Mouse (Mus musculus) urinary bladder, postnatal 25 days (tissue): ENCODE data around the gene Cacng1.

Source experiments
- DNase-seq: peaks from one replicate; pipeline ENCODE4 v3.0.0; 2022; ENCODE audit warnings: low spot score

Cacng1 gene

DNA sequence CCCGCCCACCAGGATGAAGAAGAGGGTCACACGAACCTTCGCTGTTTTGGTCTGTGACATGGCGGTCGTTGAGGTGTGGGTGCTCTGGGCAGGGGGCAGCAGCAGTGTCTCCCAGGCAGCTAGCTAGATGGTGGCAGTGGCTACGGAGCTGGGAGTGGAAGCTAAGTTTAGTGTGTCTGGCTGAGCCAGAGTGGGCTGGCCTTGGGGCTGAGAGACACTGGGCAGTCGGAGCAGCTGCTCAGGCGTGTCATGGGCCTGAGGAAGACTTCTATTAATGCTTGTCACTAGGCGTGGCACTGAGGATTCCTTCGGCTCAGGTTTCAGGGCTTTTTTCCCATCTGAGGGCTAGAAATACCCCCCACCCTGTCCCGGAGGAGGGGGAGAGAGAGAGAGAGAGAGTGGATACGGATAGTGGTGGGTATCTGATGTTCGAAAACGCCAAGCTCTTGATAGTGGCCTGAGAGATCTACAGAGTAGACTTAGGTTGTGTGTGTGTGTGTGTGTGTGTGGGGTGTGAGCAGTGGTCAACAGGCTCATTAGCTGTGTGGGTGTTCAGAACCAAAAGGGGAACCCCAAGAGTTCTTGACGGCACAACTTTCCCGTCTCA is at the start of gene Cacng1:
TSS of gene Cacng1 (minus strand) at position 191 of the 607 bp plus-strand sequence.
- DNase-seq: no peak

DNA sequence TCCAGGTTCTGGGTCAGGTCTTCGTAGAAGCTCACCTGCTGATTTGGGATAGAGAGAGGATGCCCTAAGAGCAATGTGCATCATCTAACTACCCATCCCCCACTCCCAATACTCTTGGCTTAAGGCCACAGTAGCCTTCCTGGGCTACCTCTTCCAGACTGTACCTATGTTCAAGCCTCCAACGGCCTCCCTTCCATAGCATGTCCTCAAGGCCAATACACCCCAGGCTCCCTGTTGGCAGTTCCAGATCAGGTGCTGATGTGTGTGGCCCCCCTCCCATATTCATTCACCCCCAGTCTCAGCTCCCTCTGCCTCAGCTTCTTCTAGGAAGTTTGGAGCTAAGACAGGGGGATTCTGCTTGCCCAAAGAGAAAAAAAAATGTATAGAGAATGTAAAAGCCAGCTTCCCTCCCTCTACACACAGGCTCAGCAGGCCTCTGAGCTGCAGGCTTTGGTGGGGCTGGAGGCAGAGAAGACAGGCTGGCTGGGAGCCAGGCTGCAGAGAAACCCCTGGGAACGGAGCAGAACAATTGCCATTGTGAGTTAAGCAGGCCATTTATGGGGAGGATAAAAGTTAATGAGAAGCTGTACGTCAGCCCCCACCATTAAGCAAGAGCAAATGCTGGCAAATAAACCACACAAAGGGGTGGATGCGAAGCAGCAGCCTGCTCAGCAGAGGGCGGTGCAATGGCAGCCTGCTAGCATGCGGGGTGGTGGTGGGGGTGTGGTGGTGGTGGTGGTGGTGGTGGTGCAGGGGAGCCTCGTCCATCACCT is 46.6 kb upstream of the Cacng1 start:
- DNase-seq: no peak

DNA sequence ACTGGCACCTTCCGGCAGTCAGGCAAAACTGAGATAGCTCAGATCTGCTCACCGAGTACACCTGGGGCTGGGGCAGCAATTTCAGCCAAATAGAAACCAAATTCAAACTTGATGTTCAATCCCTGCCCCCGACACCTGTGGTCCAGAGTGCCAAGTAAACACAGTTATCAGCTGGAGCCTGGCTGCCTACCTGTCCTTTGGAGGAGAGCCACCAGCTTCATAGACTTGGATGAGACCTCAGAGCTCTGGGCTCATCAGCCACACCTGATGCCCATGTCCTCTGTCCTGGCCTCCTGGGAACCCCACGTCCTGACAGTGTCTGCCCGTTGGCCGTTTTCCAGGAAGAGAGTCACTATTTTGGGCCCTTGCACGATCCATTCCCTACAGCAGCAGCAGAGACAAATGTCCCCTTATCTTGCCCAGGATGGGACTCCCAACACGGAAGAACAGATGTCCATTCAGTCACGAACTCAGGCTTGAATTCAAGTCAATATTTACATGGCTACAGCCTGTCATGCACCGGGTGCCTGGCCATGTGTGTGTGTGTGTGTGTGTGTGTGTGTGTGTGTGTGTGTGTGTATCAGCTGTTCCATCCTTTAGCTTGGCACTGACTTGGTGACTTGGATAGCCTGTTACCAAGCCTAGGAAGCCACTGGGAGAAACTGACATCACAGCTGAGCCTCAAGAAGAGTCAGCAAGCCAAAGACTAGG is 45.6 kb upstream of the Cacng1 start:
- no peak for DNase-seq

DNA sequence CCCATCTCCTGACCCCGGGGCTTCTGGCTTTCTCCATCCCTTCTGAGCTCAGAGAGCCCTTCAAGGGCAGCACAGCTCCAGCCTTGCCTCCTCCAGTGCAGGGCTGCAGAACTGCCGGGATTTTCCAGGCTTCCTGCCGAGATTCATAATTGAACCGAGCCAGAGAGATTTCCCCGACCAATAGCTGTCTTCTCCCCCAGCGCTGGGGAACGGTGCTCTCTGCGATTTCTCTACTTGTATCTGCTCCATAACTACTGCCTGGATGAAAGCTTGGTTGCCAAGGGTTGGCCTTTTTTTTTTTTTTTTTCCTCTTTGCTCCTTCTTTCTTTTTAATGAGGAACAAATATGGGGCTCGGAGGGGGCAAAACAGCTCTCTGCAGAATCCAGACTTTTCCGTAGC is 43.7 kb upstream of the Cacng1 start:
- DNase-seq: no peak

DNA sequence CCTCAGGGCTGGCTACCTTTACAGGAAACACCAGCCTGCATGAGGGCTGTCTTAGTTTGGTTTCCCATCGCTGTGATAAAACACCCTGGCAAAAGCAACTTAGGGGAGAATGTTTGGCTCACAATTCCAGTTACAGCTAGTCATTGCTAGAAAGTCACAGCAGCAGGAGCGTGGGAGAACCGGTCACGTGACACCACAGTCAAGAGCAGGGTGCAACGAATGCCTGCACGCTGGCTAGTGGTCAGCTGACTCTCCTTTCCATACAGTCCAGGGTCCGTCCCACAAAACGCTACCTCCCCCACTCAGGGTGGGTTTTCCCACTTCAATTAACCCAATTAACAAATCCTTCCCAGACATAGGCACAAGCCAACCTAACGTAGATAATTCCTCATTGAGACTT is 43.2 kb upstream of the Cacng1 start:
- no peak for DNase-seq

DNA sequence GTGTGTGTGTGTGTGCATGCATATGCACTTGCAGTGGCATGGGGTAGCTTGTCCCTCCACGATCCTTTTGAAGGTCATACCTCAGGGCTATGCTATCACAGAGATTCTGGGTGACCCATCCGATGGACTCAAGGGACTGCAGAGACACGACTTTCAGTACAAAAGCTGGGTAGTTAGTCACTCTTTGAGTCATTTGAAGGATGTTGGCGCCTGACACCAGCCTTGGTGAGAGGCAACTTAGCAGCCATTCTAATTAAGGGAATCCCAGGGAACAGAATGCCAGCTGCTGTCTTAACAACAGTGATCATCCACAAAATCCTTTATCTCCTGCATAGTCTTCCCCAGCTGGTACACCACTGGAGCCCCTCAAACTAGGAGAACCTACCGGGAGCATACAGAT is 32.8 kb upstream of the Cacng1 start:
- no peak for DNase-seq

DNA sequence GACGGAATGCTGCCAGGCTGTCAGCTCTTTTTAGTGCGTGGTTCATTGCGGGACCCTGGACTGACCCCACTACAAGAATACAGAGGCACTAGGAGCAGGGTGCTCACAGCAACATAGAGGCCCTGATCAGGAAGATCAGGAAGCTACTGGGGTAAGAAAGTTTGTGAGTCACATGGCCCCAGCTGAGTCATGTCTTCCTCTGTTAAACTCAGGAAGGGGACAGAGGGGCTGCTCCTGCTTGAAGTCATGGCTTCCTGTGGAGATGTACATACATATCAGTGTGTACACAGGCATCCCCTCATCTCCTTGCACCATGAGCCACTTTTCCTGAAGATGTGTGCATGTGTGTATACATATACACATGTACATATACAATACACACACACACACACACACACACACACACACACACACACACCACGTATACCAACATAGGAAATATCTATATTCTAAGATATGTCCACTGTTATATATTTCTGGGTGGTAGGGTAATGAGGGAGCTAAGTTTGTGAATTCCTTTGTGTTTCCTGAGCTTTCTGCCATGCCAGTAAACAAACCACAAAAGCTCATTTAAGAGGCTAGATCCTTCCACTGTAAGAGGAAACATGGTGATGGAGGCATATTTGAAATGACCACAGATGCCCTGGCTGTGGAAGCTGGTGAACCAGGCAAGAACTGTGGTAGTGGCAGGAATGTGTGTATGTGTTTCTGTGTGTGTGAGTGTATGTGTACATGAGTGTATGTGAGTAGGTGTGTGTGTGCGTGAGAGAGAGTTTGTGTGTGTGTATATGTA is 32.1 kb upstream of the Cacng1 start:
- no peak for DNase-seq

DNA sequence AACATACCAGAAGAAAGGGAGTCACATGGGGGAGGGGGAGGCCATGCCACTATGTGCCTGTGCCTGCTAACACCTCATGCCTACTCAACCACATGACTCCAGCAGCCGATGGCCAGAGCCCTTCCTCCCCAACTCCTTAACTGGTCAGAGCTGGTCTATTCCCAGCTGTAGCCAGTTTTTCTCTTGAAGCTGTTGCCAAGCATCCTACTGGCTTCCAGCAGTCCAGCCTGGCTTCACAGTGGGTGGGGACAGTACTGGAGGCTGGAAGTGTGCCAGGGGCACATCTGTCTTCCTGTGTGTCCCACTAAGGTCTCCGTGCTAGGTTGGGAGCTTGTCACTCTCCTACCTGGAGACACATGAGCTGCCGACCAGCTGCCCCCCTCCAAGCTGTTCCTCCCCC is 26.8 kb upstream of the Cacng1 start:
- DNase-seq: no peak

DNA sequence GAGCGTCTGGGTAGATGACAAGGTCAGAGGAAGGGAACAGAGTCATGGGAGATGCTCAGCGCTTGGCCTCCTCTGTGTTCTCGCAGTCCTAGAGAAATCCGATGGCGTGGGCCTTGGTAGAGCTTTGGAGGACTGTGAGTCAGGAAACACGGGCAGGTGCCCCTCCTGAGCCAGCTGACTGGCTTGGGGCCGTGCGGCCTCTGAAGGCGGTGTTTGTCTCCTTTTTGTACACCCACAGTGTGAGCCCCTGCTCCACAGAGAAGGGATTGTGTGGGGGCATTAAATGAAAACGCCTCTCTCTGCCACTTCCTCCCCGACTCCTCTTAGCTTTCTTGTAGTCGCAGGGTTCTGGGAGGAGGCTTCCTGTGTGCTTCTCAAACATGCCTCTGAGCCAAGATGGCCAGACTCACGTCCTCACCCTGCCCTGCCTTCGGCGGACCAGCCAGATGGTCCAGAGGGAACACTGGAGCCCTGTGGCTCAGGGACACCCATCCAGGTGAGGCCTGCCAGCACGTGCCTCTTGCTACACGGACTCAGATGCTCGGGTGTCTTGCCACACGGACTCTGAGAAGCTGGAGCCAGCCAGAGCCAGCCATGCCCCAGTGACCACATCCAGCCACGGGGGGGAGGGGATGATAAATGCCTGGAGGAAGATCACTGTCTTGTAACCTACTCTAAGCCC is 22.2 kb upstream of the Cacng1 start:
- DNase-seq: no peak

DNA sequence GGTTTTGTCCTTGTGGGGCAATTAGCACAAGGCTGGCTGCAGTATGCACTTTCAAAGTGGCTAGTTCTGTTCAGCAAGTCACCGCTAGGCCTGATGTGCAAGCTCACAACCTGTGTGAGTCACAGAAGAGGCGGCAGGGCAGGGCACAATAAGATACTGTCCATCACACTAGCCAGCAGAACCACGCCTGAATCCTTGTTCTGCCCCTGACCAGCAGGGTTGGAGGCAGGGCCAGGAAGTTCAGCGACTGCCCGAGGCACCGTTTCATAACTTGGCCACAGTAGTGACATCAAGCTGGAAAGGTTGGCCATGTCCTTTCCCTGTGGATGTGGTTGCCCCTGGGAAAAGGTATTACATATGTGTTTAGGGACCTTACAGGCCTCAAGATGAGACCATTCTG is 21.6 kb upstream of the Cacng1 start:
- DNase-seq: no peak

DNA sequence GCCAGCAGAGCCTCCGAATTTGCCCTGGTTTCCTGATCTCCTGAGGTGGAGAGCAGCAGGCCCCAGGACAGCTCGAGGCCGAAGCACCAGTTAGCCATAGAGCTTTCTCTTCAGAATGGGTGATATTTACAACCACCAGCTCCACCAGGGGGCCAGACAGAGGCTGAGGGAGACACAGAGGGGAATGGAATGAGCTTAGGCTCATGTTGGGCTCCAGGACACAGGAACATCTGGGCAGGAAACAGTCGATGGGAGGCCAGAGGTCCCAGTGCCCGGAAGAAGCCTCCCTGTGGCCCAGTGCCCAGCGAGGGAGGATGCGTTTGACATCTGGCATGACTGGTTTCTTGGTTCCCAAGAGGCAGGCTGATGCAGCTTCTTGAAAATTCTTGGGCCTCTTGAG is 17.8 kb upstream of the Cacng1 start:
- no peak for DNase-seq

DNA sequence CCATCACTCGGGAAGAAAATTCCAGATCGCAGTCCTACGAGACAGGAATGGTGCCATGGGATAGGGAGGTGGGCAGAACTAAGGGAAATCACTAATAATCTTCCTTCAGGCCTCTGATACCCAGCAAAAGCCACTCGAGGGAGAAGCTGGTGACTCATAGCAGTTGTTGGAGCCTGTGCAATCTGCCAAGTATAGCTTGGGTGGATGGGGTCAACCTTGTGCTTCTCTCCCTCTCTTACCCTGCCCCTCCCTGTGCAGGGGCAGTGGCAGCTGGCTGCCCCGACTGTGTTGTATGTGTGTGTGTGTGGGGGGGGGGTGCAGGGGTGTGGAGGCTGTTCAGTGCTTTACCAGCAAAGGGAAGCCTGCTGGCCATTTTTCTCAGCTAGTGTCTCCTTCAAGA is 15.2 kb upstream of the Cacng1 start:
- no peak for DNase-seq

DNA sequence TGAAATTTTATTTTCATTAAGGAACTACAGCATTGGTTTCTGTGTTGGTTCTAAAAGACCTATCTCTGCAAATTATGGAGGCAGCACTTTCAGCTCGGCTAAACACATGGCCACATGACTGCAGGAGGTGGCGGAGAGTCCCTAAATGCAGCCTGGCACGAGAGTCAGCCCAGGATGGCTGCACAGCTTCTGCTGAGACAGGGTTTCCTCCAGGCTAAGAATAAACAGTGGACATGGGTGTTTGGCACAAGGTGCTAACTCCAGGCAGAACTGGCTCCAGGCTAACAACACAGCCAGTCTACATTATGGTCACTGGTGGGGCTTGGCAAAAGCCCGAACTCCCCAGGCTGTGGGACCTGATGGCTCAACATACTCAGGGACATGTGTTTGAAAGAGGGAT is 14.6 kb upstream of the Cacng1 start:
- no peak for DNase-seq

DNA sequence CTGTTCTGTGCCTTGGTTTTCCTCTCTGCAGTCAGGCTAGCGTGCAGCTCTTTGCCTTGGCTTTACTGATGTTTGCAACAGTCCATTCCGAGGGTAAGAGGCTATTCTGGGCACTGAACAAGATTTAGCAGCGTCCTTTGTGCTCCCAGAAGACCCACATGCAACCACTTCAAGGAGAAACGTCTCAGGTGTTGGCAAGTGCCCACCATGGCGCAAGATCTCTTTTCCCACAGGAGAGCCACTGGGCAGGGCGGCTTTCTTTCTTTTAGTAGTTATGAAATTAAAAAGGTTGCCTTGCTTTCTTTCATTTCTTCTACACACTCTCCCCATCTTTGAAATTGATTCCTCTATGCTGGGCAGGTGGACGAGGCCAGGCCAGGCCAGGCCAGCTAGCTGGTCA is 12.8 kb upstream of the Cacng1 start:
- DNase-seq: no peak

DNA sequence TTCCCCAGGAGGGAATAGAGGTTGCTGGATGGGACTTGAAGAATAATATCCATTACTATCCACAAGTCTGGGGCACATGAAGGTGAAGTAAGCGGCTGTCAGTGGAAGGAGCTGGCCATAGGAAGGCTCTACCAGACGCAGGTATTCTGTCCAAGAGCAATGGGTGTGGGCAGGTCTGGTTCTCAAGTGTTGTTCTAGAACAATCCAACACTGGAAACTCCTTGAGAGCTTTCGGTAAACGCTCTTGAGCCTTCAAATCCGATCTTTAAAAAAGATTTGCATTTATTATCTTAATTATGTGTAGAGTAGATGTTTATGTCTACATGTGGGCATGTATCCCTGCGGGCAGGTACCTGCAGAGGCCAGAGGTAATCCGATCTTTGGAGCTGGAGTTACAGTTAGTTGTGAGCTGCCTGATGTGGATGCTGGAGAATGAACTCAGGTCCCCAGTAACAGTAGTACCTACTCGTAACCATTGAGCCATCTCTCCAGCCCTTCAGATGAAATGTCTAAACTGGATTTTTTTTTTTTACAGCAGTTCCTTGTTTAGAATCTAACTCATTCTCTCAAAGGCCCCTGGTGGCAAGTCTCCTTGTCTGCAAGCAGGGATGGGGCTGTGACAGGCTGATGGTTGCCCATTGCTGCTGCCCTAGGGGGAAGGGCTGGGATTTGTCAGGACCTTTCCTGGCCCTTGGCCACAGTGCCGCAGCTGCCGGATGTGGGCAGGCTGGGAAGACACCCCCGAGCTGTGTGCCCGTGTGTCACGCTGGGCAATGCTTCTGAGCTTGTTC is 11.9 kb upstream of the Cacng1 start:
- DNase-seq: no peak

DNA sequence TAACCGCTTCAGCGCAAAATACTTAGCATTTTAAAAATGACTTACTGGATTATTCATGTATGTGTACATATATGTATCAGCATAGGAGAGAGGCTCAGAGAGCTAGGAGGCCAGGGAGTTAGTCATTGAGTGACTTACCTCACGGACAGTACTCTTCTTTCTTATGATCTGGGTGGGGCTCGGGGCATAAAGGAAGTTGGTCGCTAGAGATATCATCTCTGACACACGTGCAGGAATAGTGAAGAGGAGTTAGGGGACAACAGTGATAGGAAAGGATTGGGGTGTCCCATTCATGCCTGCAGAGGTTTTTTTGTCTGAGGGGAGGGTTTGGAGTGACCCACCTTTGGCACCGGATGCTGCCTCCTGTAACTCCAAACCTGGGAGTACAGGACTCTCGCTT is 8.3 kb upstream of the Cacng1 start:
- no peak for DNase-seq

DNA sequence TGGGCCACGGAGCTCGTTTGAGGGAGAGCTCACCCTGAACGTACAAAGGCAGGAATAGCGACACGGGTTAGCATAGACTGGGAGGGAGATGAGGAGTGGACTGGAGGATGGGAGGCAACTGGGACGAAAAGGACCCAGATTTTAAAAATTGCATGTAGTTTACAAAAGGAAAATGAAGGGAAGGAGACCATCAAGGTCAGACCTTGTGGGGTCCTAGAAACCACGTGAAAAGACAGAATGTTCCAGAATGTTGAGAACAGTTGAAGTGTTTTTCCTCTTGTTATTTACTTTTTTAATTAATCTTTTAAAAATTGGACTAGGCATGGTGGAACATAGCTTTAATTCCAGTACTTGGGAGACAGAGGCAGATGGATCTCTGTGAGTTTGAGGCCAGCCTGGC is 4.7 kb upstream of the Cacng1 start:
- DNase-seq: no peak

DNA sequence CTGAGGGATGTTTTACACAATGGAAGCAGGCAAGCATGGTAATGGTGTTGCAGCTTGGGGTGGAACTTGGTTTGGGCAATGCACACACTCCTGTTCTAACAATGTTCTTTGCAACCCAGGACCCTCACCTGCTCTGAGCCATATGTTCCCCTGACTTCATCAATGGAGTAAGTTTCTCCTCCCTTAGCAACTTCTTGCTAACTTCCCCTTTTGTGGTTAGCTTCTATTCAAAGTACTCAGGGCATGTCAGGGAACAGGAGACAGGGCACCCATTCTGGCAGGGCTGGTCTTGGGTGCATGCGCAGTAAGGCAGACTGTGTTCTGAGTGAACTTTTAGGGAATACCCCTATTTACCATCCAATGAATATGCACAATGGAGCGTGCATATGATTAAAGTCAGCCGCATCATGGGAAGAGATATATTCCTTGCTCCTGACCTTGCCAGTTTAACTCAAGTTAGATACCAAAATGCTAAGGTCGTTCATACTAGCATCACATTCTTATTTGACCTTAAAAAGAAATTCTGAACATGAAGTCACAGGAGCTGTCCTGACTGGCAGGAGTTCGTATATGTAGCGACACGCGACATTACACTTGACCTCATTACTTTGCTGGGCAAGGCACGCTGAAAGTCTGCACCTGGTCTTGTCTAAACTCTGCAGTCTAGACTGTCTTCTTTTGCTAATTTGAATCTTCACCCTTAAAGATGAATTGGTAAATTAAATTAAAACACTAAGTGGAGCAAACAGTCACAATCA is 4.1 kb upstream of the Cacng1 start:
- DNase-seq: no peak

DNA sequence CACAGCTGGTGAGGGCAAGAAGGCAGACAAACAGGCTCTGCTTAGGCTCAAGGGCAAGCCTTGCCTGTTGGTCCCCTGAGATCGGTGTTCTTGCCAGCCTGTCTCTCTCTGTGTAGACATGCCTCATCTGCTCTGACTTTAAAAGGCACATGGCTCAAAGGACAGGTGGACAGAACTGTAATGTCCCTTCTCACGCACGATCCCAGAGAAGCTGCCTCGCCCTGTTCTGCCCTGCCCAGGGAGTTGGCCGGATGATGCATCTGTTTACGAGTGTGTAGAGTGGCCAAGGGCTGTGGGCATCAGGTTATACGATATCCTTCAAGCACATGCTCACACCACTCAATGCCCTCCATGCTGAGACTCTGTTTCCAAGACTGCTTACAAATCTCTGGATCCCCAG is 2.0 kb downstream of the Cacng1 start:
- no peak for DNase-seq

DNA sequence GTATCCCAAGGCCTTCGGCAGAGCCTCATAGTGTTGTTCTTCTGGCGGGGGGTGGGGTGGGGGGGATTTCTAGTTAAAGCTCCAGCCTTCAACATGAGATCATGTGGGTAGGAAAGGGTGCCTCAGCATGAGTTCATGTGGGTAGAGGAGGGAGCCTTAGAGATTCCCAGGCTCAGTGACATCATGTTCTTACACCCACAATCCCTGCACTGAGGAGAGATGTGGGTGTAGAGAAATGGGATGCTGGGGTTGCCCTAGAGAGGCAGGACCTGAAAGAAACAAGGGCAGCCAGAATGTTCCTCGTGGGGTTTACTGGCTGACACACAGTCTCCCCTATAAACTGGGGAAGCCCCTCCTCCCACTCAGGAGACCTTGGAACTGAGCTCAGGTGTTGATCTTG is 5.9 kb downstream of the Cacng1 start:
- no peak for DNase-seq
